Mouse (Mus musculus): Measurements from ENCODE around the gene Polg2.

- TF ChIP-seq POLR2A (IDR thresholded peaks at IDR 0.05; ENCODE audit: insufficient read depth, low read depth, low read length) (no peak), CTCF (IDR thresholded peaks at IDR 0.05; ENCODE audit: insufficient read depth, low read depth, low read length) (no peak)
Observed at GRCm38 (mm10) chr11:106785043-106785442, 5.7 kb upstream of the Polg2 start.

All from olfactory bulb, adult 2 months (tissue).